Mouse (Mus musculus) lung, postnatal 14 days (tissue): ENCODE results near the gene Afmid.

Source experiments
- DNase-seq: peaks from one replicate; pipeline ENCODE4 v3.0.0; 2021

The Afmid gene

DNA sequence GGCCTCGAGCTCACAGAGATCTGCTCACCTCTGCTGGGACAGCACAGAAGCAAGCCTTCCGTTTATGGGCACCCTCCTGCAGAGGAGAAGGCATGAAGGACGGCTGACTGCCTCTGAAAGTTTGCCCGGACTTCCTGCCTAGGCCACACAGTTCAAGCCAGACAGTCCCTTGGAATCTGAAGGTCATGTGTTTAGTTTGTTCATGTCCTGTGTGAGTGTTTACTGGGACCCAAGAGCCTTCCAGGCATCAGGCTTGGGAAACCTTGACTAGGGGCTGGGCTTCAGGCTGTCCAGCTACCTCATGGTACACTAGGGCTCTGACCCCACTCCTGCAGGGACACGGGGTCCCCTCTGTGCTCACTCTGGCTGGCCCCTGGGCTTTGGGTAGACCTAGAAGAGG, 60.3 kb downstream of the Afmid start:
- DNase-seq: no peak

DNA sequence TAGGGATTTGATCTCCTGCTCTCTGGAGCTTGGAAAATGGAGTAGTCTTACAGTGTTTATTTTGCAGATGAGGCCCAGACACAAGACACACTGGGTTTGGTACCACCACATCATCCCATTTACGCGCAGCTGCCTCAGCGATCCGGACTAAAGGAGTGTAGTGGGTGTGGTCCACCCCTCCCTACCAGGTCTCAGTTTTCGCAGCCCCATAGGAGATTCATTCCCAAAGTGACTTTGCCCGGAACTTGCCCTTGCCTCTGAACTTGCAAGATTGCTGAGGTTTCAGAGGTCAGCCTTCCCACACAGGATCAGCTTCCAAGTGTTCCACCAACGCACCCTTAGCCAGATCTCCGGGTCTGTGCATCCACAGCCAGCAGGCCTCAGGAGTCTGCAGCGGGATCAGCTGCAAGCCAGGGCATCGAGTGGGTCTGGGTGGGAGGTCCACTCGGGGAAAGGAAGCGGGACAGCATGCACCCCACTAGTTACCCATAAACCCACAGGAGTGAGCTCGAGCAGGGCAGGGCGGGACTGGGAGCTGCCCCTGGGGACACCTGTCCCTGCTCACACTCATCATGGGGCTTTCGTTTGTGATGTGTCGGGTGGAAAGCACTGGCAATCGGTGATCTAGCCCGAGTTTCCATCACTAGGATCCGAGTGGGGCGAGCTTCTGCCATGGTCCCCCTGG, 62.6 kb downstream of the Afmid start:
- no peak for DNase-seq

DNA sequence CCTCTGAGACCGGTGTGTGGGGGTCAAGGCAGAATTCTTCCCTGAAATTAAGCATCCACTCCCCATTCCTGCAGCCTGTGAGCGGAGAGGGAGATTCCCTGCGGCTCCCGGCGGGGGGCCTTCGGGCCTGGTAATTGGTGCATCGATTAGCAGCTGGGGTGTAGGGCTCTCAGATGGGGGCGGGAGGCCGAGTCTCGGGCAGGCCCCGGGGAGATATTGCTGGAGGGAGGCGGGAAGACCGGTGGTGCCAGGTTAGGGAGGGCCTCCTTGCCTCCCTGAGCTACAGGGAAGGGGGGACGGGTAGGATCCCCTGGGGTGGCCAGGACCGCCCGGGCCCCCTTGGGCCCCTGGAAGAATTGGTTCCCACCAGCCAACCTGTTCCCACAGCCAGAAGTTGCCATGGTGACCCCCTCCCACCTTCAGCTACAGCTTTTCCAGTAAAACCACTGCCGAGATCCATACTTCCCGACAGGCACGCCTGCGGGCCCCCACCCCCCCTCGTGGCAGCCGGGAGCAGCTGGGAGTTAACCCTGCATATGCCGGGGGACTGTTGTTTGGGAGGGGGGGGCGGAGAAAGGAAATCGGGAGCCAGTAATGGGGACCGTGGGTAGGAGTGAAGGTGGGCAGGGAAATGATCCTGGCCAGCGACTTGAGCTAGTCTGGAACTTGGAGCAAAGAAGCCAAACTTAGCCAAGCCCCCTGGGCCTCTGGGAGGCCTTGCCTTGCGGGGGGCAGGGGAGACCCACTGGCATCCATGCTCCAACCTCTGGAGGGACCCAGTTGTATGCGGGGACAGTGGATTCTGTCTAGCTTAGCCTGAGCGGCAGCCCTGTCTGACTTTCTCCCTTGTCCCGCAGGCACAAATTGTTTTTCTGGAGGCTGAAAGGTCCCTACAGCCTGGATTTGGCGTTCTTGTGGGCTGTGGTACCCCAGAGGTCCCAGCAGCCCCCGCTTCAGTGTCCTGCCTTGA, 63.4 kb downstream of the Afmid start:
- no peak for DNase-seq
